Mouse (Mus musculus): ENCODE results near the gene Chmp4b. TPM values are rescaled to one million over a fixed set of nuclear protein-coding genes. Genes with fewer than 3 reads are reported as not detected.

Gene Chmp4b
- polyA plus RNA-seq, 1 experiment from 2014 or later: 29.6 TPM

GRCm38 (mm10) chr2:154731916-154732315 is 80.4 kb downstream of the Chmp4b start:
- Histone ChIP-seq H3K9me3 (replicated peaks) (no peaks in the 10 kb centered on the region), H3K27me3 (replicated peaks) (no peaks in the 10 kb centered on the region), H3K4me3 (replicated peaks) (no peak overlapping the region), H3K4me2 (no peak overlapping the region), H3K36me3 (no peaks in the 10 kb centered on the region), H3K27ac (replicated peaks) (no peak overlapping the region), H3K9ac (replicated peaks) (no peak overlapping the region), H3K4me1 (peaks cover 14% of the 10 kb centered on the region)
- WGBS: 77% methylated on average over 2 of the region's 2 CpGs
- ATAC-seq (ENCODE audit: low FRiP score): no peak

- H3K9ac ChIP-seq (replicated peaks): no peak overlapping the region
- H3K4me2 ChIP-seq: no peak overlapping the region
- H3K4me3 ChIP-seq (replicated peaks): no peak overlapping the region
- H3K9me3 ChIP-seq (replicated peaks): no peaks in the 10 kb centered on the region
- peaks cover 14% of the 10 kb centered on the region for H3K4me1 ChIP-seq
- no peak overlapping the region for H3K27ac ChIP-seq (replicated peaks)
- H3K27me3 ChIP-seq (replicated peaks): no peaks in the 10 kb centered on the region
- WGBS: 77% methylated on average over 9 of the region's 9 CpGs
- no peaks in the 10 kb centered on the region for H3K36me3 ChIP-seq
- no peak for ATAC-seq (ENCODE audit: low FRiP score)
These were observed 81.1 kb downstream of the Chmp4b start for GRCm38 (mm10) chr2:154732503-154733141.

DNA sequence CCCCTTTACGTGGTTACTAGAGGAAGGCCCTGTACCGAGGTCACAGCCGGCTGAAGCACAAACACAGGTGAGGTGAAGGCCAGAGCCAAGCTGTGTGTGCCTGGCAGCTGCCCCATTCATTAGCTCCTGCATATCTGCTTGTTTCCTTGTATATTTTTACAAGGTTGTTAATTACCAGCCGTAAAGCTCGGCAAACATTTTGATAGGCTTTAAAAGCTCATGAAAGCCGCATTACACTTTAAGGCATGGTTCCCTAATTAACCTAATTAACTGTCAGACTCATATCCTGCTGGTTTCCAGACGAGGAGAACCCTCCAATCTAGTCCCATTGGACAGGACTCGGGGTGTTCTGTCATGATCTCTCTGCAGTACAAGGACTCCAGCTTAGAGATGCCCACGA is 83.5 kb downstream of the Chmp4b start:
- no peak overlapping the region for H3K4me3 ChIP-seq (replicated peaks)
- no peak for ATAC-seq (ENCODE audit: low FRiP score)
- peaks cover 14% of the 10 kb centered on the region for H3K4me1 ChIP-seq
- H3K27ac ChIP-seq (replicated peaks): no peak overlapping the region
- no peaks in the 10 kb centered on the region for H3K9me3 ChIP-seq (replicated peaks)
- H3K9ac ChIP-seq (replicated peaks): no peak overlapping the region
- H3K36me3 ChIP-seq: no peaks in the 10 kb centered on the region
- no peak overlapping the region for H3K4me2 ChIP-seq
- H3K27me3 ChIP-seq (replicated peaks): no peaks in the 10 kb centered on the region
- 41% methylated on average over 9 of the region's 9 CpGs for WGBS

- no peak for ATAC-seq (ENCODE audit: low FRiP score)
- peaks cover 14% of the 10 kb centered on the region for H3K4me1 ChIP-seq
- H3K27me3 ChIP-seq (replicated peaks): no peaks in the 10 kb centered on the region
- WGBS: 37% methylated on average over 7 of the region's 7 CpGs
- no peak overlapping the region for H3K9ac ChIP-seq (replicated peaks)
- no peaks in the 10 kb centered on the region for H3K36me3 ChIP-seq
- no peaks in the 10 kb centered on the region for H3K9me3 ChIP-seq (replicated peaks)
- no peak overlapping the region for H3K27ac ChIP-seq (replicated peaks)
- no peak overlapping the region for H3K4me2 ChIP-seq
- no peak overlapping the region for H3K4me3 ChIP-seq (replicated peaks)
These were observed 83.9 kb downstream of the Chmp4b start for GRCm38 (mm10) chr2:154735416-154735815.

DNA sequence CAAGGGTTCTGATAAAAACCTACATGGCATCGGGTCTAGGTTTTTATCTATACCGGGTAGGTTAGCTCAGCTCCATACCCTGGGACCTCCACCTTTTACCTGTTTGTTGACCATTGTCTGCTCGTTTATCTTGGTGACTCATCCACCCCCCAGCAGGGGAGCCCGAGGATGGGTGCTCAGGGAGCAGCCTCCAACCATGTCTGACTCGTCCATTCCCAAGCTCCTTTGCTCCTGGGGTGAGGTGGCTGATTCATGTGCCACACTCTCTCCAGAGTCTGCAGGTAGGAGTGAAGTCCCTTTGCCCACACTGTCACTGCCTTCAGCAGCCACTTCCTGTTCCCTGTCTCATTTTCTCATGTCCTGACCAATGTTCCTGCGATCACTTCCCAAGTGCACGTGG is 84.5 kb downstream of the Chmp4b start:
- no peak overlapping the region for H3K4me3 ChIP-seq (replicated peaks)
- 85% methylated on average over 7 of the region's 7 CpGs for WGBS
- no peak for ATAC-seq (ENCODE audit: low FRiP score)
- H3K4me2 ChIP-seq: no peak overlapping the region
- no peaks in the 10 kb centered on the region for H3K9me3 ChIP-seq (replicated peaks)
- H3K9ac ChIP-seq (replicated peaks): no peak overlapping the region
- no peaks in the 10 kb centered on the region for H3K27me3 ChIP-seq (replicated peaks)
- H3K27ac ChIP-seq (replicated peaks): no peak overlapping the region
- H3K4me1 ChIP-seq: peaks cover 14% of the 10 kb centered on the region
- H3K36me3 ChIP-seq: no peaks in the 10 kb centered on the region

DNA sequence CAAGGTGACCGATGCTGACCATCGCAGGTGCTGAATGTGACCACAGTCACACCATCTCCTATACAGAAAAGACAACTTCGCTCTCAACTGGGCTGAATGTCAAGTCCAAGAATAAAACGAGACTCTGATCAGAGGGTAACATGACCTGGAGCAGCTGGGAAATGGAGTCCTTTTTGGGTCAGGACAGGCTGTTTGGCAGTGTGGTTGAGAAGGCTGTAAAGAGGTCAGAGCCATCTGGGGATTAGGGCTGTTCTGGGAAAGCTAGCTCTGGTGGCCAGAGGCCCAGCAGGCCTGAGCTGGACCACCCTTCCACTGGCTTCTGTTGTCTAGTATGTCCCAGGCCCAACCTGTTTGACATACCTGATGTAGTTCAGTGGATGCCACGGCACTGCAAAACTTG is 87.1 kb downstream of the Chmp4b start:
- Histone ChIP-seq H3K4me3 (replicated peaks) (no peak overlapping the region), H3K36me3 (no peaks in the 10 kb centered on the region), H3K27me3 (replicated peaks) (no peaks in the 10 kb centered on the region), H3K4me2 (no peak overlapping the region), H3K9ac (replicated peaks) (no peak overlapping the region), H3K27ac (replicated peaks) (no peak overlapping the region), H3K4me1 (peaks cover 12% of the 10 kb centered on the region), H3K9me3 (replicated peaks) (no peaks in the 10 kb centered on the region)
- no peak for ATAC-seq (ENCODE audit: low FRiP score)
- 92% methylated on average over 5 of the region's 5 CpGs for WGBS

DNA sequence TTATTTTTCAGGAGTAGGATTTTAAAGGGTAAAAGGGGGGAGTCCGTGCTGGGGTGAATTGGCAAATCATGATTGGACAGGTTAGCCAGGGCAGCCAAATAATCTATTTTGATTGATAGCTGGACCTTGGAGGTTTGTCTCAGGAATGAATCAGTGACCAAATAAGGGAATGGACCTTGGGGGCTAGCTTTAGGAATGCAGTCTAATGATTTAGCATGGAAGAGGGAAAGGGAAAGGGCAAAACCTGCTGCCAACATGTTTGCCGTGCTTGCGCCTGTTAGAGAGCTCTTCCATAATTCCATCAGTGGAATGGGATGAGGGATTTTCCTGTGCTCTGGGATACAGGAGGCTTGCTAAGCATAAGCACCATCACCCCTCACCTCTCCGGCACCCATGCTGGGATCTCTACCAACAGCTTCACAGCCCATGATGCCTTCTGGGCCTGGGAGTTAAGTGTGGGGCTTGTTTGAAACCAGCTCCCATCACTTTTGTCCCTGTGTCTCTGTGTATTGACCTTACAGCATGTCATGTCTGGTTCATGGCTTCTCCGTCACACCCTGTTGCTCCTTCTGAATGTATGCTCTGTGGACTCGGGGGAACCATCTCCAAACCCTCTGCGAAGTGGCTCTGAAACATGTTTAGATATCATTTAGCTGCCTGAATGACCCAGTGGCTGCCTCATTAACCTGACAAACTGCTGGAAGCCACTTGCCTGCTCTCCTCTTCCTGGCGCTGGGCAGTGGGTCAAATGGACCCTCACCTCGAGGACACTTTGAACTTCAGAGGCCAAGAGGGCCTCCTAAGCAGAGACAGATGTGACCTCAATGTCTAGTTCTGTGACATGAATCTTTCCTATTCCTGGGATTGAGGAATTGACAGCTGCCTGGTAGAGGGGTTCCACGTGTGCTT is 91.7 kb downstream of the Chmp4b start:
- Histone ChIP-seq H3K36me3 (no peaks in the 10 kb centered on the region), H3K27me3 (replicated peaks) (no peaks in the 10 kb centered on the region), H3K4me3 (replicated peaks) (no peak overlapping the region), H3K9me3 (replicated peaks) (no peaks in the 10 kb centered on the region), H3K4me2 (no peak overlapping the region), H3K4me1 (no peaks in the 10 kb centered on the region), H3K27ac (replicated peaks) (no peak overlapping the region), H3K9ac (replicated peaks) (no peak overlapping the region)
- ATAC-seq (ENCODE audit: low FRiP score): no peak
- WGBS: 72% methylated on average over 10 of the region's 10 CpGs

DNA sequence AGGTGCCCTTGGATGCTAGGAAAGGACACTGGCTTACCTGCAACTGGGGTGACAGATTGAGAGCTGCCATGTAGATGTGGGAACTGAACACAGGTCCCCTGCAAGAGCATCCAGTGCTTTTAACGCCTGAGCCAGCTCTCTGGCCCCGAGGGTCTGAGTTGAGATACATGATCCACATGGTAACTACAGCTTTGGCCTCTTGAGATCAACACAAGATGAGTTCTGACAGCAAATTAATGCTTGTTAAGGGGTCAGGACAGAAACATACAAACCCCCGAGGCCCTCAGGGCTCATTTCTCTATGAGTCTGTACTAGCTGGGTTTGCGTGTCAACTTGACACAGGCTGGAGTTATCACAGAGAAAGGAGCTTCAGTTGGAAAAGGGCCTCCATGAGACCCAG is 92.4 kb downstream of the Chmp4b start:
- H3K4me3 ChIP-seq (replicated peaks): no peak overlapping the region
- no peaks in the 10 kb centered on the region for H3K9me3 ChIP-seq (replicated peaks)
- H3K27ac ChIP-seq (replicated peaks): no peak overlapping the region
- no peaks in the 10 kb centered on the region for H3K36me3 ChIP-seq
- no peak for ATAC-seq (ENCODE audit: low FRiP score)
- no peaks in the 10 kb centered on the region for H3K27me3 ChIP-seq (replicated peaks)
- 69% methylated on average over 4 of the region's 4 CpGs for WGBS
- no peak overlapping the region for H3K9ac ChIP-seq (replicated peaks)
- H3K4me1 ChIP-seq: peaks cover 1% of the 10 kb centered on the region
- H3K4me2 ChIP-seq: no peak overlapping the region

Other genes starting within 250 kb of the Chmp4b start
- gene Snta1, start 243.6 kb upstream of the Chmp4b start, polyA plus RNA-seq (2015; fragmentation: Nextera tagmentation; extraction: Ambion mirVana): 12.1 and 12.7 TPM in 2 replicates
- 35.3 and 36.1 TPM in 2 replicates for gene Cbfa2t2, start 215.2 kb upstream of the Chmp4b start, polyA plus RNA-seq (2015; fragmentation: Nextera tagmentation; extraction: Ambion mirVana)
- 1.3 and 1.9 TPM in 2 replicates for gene 1700003F12Rik, start 104.6 kb upstream of the Chmp4b start, polyA plus RNA-seq (2015; fragmentation: Nextera tagmentation; extraction: Ambion mirVana)
- gene Actl10, start 99.9 kb upstream of the Chmp4b start, polyA plus RNA-seq (2015; fragmentation: Nextera tagmentation; extraction: Ambion mirVana): 0.31 and 0.63 TPM in 2 replicates
- 16.0 and 19.6 TPM in 2 replicates for gene Necab3, start 92.8 kb upstream of the Chmp4b start, polyA plus RNA-seq (2015; fragmentation: Nextera tagmentation; extraction: Ambion mirVana)
- 3.4 and 7.4 TPM in 2 replicates for gene E2f1, start 81.8 kb upstream of the Chmp4b start, polyA plus RNA-seq (2015; fragmentation: Nextera tagmentation; extraction: Ambion mirVana)
- 18.1 and 22.9 TPM in 2 replicates for gene Pxmp4, start 48.0 kb upstream of the Chmp4b start, polyA plus RNA-seq (2015; fragmentation: Nextera tagmentation; extraction: Ambion mirVana)
- 2.1 and 2.3 TPM in 2 replicates for gene Zfp341, start 38.4 kb upstream of the Chmp4b start, polyA plus RNA-seq (2015; fragmentation: Nextera tagmentation; extraction: Ambion mirVana)
- 0.35 and 0.55 TPM in 2 replicates for gene 4930519P11Rik, start 38.3 kb upstream of the Chmp4b start, polyA plus RNA-seq (2015; fragmentation: Nextera tagmentation; extraction: Ambion mirVana)
- gene Gm14214, start 118.3 kb downstream of the Chmp4b start, polyA plus RNA-seq (2015; fragmentation: Nextera tagmentation; extraction: Ambion mirVana): not detected in 2 replicates
- gene Raly, start 139.4 kb downstream of the Chmp4b start, polyA plus RNA-seq (2015; fragmentation: Nextera tagmentation; extraction: Ambion mirVana): 26.2 and 28.2 TPM in 2 replicates
- 0.33 and 0.93 TPM in 2 replicates for gene a, start 139.7 kb downstream of the Chmp4b start, polyA plus RNA-seq (2015; fragmentation: Nextera tagmentation; extraction: Ambion mirVana)
- gene Eif2s2, start 241.2 kb downstream of the Chmp4b start, polyA plus RNA-seq (2015; fragmentation: Nextera tagmentation; extraction: Ambion mirVana): 70.2 and 71.1 TPM in 2 replicates